Mouse (Mus musculus): ENCODE data around the gene Tnrc6c. TPM values are rescaled to one million over a fixed set of nuclear protein-coding genes. Genes with fewer than 3 reads are reported as not detected.
"Not testable (repeated sequence)": the region's sequence is repeated elsewhere in the genome, so short reads cannot be mapped to it uniquely, and the experiment has no call there.

Tnrc6c gene
- polyA plus RNA-seq, 1 experiment from 2014 or later: 9.4 TPM

DNA sequence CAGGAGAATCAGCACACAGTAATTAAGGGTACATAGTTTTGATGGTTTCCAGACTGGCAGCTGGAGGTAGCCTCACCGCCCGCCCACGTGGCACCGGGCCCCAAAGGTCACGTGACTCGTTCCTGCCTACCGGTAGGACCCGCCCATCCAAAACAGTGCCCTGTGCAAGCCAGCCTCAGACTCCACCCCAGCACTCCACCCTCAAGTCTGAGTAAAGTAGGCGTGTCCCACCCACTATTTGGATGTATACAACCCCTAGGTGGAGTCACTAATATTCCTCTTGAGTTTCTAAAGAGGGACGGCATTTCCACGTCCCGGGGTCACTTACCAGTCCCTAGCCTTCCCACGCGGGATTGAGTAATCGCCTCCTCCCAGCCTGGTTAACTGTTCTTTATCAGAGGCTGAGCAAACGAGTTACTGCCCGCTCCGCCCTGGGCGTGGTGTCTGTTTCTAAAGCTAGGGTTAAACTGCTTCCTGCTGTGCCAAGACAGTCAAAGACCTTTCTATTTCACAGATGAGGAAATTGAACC, 126.6 kb downstream of the Tnrc6c start:
- Histone ChIP-seq H3K27ac (replicated peaks) (peak overlapping the region; percentile 82), H3K9me3 (replicated peaks) (no peaks in the 10 kb centered on the region), H3K27me3 (ENCODE audit: low read depth, poor library complexity, severe bottlenecking) (peaks cover 79% of the 10 kb centered on the region), H3K36me3 (no peaks in the 10 kb centered on the region), H3K4me1 (peaks cover 55% of the 10 kb centered on the region), H3K4me3 (peak overlapping the region; percentile 58)
- peak; percentile 62 for DNase-seq (ENCODE audit: low spot score)
- 4% methylated on average over 19 of the region's 19 CpGs for WGBS

DNA sequence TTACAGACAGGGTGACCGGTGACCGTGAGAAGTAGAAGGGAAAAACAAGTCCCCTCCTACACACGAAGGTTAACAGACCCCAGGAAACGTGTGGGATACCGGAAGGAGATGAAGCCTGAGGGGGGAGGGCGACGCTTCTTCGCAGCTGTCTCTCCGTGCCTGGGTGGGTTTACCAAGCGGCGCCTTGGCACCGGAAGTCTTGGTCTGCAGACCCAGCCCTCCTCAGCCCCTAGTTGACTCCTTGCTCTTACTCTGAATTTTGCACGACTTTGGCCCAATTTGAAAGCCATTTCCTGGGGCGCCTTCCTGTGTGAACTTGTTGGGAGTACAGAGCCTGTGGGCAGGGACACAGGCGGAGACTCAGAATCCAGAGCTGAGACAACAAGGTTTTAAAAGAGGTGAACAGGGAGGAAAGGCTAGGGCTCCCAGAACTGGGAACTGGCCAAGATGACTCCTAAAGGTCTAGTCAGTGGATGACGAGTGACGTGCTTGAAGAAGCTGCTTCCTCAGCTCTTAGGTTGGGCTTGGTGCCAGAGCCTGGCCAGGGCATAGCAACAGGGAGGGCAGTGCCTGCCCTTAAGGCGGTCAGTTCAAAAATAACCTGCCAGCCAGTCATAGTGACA, 127.2 kb downstream of the Tnrc6c start:
- H3K4me1 ChIP-seq: peaks cover 57% of the 10 kb centered on the region
- no peak for DNase-seq (ENCODE audit: low spot score)
- peak overlapping the region; percentile 43 for H3K27ac ChIP-seq (replicated peaks)
- H3K4me3 ChIP-seq: peak overlapping the region; percentile 58
- H3K36me3 ChIP-seq: no peaks in the 10 kb centered on the region
- WGBS: 23% methylated on average over 18 of the region's 18 CpGs
- peaks cover 81% of the 10 kb centered on the region for H3K27me3 ChIP-seq (ENCODE audit: low read depth, poor library complexity, severe bottlenecking)
- H3K9me3 ChIP-seq (replicated peaks): no peaks in the 10 kb centered on the region

DNA sequence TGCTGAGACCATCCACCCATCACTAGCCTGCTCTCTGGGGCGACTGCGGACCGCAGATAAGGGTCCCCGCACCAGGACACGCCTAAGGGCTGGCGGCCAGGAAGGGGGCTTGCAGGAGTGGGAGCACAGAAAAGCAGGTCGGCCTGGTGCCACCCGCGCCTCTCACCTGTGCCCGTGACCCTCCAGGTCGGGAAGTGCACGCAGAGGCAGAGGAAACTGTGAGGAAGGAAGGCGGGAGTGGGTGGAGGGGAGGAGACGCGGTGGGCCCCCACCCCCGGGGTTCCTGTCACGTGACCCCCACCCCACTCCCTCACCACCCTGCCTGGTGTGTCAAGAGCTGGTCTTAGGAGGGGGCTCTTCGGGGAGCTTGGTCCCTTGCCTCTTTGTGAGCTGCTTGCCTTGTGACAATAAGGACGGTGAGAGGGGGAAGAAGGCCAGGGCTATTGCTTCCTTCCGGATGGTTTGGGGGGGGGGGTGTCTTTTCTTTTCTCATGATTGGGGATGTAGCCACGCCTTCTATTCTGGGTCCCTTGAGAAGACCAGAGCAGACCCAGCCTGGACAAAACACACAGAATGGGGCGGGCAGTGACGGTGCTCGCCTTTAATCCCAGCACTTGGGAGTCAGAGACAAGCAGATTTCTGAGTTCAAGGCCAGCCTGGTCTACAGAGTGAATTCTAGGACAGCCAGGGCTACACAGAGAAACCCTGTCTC, 128.1 kb downstream of the Tnrc6c start, which contains the start of the genes Tmc8 and Tmc6:
TSS of gene Tmc8 (plus strand) at position 84 of the 712 bp plus-strand sequence.
TSS of gene Tmc6 (minus strand) at position 206 of the 712 bp plus-strand sequence.
- no peaks in the 10 kb centered on the region for H3K36me3 ChIP-seq
- peaks cover 87% of the 10 kb centered on the region for H3K27me3 ChIP-seq (ENCODE audit: low read depth, poor library complexity, severe bottlenecking)
- peak within 1 kb of the TSS; percentile 58 for H3K4me3 ChIP-seq
- H3K9me3 ChIP-seq (replicated peaks): no peaks in the 10 kb centered on the region
- 34% methylated on average over 24 of the region's 24 CpGs for WGBS
- DNase-seq (ENCODE audit: low spot score): no peak
- peaks cover 61% of the 10 kb centered on the region for H3K4me1 ChIP-seq
- H3K27ac ChIP-seq (replicated peaks): peak within 1 kb of the TSS; percentile 69

DNA sequence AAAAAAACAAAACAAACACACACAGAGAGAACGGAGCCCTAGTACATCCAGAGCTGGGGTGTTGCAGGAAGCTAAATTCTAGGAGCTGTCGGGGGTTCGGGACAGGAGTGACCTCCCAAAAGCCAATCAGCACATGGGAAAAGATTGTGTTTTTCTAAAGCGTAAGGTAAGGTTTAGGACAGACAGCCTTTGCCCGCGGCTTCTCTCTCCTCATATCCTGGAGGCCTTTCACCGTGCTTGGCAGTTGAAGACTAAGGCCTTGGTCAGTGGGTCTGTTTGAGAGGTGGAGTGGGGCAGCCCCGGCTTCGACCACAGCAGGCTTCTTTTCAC, 128.6 kb downstream of the Tnrc6c start:
- Histone ChIP-seq H3K36me3 (no peaks in the 10 kb centered on the region), H3K9me3 (replicated peaks) (no peaks in the 10 kb centered on the region), H3K4me1 (peaks cover 57% of the 10 kb centered on the region), H3K27ac (replicated peaks) (peak overlapping the region; percentile 69), H3K4me3 (peak overlapping the region; percentile 52), H3K27me3 (ENCODE audit: low read depth, poor library complexity, severe bottlenecking) (peaks cover 87% of the 10 kb centered on the region)
- DNase-seq (ENCODE audit: low spot score): no peak
- WGBS: 47% methylated on average over 9 of the region's 9 CpGs

DNA sequence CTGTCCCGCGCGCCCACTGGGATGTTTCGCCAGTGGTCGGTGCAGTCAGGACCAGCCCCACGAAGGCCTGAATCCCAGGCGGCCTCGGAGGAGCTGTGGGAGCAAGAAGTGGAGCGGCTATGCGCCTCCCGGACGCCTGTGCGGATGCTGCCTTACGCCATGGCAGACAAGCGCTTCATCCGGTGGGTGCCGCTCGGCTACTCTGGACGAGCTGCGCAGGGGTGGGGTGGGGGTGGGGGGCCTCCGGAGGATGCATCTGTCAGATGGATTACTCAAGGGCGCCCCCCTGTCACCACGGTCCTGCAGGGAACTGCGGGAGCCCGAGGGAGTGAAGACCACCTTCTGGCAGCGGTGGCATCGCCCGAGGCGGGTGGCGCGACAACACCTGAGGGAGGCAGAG, 129.0 kb downstream of the Tnrc6c start:
- Histone ChIP-seq H3K4me3 (peak overlapping the region; percentile 52), H3K27me3 (ENCODE audit: low read depth, poor library complexity, severe bottlenecking) (peaks cover 84% of the 10 kb centered on the region), H3K9me3 (replicated peaks) (no peaks in the 10 kb centered on the region), H3K4me1 (peaks cover 55% of the 10 kb centered on the region), H3K36me3 (no peaks in the 10 kb centered on the region), H3K27ac (replicated peaks) (peak overlapping the region; percentile 69)
- DNase-seq (ENCODE audit: low spot score): peak; percentile 77
- 2% methylated on average over 31 of the region's 31 CpGs for WGBS

DNA sequence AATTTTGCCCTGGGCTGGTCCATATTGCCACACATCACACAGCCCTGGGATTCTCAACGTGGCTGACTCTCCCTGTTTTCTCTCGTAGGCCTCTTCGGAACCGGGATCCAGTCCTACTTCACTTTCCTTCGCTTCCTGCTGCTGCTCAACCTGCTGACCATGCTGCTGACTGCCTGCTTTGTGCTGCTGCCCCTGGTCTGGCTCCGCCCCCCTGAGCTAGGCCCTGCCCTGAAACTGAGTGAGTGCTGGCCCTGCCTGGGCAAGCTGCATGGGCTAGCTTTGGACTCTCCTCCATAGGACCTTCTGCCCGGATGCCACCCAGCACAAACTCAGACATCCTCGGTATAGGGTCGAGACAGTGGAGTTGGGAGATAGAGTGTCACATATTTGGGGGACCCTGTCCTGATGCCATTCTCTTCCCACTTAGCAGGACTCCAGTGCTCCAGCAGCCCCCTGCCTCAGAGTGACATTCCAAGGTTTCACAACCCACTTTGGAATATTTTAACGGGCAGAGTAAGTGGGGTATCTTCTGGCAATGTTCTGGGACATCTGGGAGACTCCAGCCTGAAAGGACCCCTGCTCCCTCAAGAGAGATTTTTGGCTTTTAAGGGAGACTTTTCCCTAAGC, 129.7 kb downstream of the Tnrc6c start:
- Histone ChIP-seq H3K4me1 (peaks cover 52% of the 10 kb centered on the region), H3K4me3 (peak overlapping the region; percentile 52), H3K27me3 (ENCODE audit: low read depth, poor library complexity, severe bottlenecking) (peaks cover 77% of the 10 kb centered on the region), H3K9me3 (replicated peaks) (no peaks in the 10 kb centered on the region), H3K27ac (replicated peaks) (peak overlapping the region; percentile 69; the same call in 1 of the 2 replicates), H3K36me3 (no peaks in the 10 kb centered on the region)
- no peak for DNase-seq (ENCODE audit: low spot score)
- 32% methylated on average over 10 of the region's 10 CpGs for WGBS

DNA sequence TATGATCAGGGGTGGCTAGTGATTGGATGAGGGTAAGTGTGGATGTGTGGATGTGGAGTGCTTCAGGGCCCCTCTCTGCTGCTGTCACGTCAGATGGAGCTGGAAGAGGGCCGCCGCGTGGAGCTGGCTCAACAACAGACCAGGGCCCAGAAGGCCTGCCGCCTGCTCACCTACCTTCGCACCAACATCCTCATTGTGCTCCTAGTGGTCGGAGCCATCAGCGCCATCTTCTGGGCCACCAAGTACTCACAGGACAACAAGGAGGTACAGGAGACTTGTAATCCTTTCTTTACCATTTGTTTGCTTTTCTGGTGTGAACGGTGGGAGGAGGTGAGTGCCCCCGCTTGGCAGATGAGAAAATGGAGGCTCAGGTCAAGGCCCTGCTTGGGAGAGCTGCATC, 132.2 kb downstream of the Tnrc6c start:
- peak; percentile 57 for DNase-seq (ENCODE audit: low spot score)
- Histone ChIP-seq H3K27me3 (ENCODE audit: low read depth, poor library complexity, severe bottlenecking) (peaks cover 70% of the 10 kb centered on the region), H3K27ac (replicated peaks) (no peak overlapping the region; the same call in 1 of the 2 replicates)

DNA sequence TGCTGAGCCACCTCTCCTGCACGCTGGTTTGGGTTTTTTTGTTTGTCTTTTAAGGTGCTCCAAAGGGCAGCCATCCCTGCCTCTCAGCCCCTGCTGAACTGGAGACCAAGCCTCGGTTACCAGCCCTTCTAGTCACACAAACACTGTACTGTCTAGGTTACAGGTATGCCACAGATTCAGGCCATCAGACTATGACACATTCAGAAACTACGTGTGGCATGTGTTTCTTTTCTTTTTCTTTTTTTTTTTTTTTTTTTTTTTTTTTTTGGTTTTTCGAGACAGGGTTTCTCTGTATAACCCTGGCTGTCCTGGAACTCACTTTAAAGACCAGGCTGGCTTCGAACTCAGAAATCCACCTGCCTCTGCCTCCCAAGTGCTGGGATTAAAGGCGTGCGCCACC, 134.4 kb downstream of the Tnrc6c start:
- H3K27me3 ChIP-seq (ENCODE audit: low read depth, poor library complexity, severe bottlenecking): peaks cover 69% of the 10 kb centered on the region
- WGBS: 84% methylated on average over 7 of the region's 7 CpGs
- not testable (repeated sequence) for H3K36me3 ChIP-seq

More for the DNA sequence above, 132.2 kb downstream of the Tnrc6c start:
- H3K36me3 ChIP-seq: no peaks in the 10 kb centered on the region
- no peak overlapping the region for H3K4me3 ChIP-seq
- 12% methylated on average over 10 of the region's 10 CpGs for WGBS
- no peaks in the 10 kb centered on the region for H3K9me3 ChIP-seq (replicated peaks)
- H3K4me1 ChIP-seq: peaks cover 41% of the 10 kb centered on the region

DNA sequence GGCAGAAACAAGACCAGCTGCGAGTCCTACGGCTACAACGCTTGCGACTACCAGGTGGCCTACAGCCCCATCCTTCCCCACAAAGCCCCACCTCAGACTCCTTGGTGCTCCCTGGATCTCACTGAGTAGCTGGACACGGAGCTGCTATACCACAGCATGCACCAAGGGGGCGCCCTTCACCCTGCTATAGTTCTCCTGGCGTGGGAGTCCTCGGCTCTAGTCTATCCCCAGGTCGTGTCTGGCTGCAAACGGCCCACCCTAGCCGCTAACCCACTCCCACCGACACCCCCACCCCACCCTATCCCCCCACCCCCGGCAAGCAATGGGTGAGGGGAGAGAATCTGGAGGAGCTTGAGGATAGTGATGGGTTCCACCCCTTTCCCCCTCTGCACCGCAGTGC, 136.2 kb downstream of the Tnrc6c start:
- Histone ChIP-seq H3K9me3 (replicated peaks) (no peaks in the 10 kb centered on the region), H3K27me3 (ENCODE audit: low read depth, poor library complexity, severe bottlenecking) (peaks cover 52% of the 10 kb centered on the region), H3K27ac (replicated peaks) (no peak overlapping the region), H3K36me3 (no peaks in the 10 kb centered on the region), H3K4me3 (peak overlapping the region; percentile 35), H3K4me1 (peaks cover 31% of the 10 kb centered on the region)
- WGBS: 7% methylated on average over 14 of the region's 14 CpGs
- peak; percentile 77 for DNase-seq (ENCODE audit: low spot score)

More for the DNA sequence above, 134.4 kb downstream of the Tnrc6c start:
- H3K4me3 ChIP-seq; DNase-seq (ENCODE audit: low spot score); H3K27ac ChIP-seq (replicated peaks); H3K9me3 ChIP-seq (replicated peaks): not testable (repeated sequence)
- peaks cover 32% of the 10 kb centered on the region for H3K4me1 ChIP-seq

DNA sequence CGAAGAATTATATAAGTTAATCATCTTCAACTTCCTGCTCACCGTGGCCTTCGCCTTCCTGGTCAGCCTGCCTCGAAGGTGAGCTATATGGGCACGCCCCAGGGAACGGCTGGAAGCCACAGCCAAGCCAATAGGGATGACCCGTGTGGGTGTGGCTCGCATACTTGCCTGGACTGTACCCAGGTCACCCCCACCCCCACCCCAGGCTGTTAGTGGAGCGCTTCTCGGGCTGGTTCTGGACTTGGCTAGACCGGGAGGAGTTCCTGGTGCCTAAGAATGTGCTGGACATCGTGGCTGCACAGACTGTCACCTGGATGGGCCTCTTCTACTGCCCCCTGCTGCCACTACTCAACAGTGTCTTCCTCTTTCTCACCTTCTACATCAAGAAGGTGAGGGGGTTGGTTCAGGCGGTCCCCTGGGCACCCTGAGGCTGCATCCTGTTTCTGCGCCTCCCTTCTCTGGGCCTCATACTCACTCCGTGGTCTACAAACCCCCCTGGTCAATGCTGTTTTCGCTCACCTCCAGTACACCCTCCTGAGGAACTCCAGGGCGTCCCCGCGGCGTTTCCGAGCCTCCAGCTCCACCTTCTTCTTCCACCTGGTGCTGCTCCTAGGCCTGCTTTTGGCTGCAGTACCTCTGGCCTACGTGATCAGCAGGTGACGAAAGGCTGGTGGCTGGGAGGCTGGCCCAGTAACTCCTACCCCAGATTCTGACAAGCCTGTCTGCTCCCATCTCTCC, 136.8 kb downstream of the Tnrc6c start:
- no peaks in the 10 kb centered on the region for H3K36me3 ChIP-seq
- 31% methylated on average over 23 of the region's 23 CpGs for WGBS
- no peaks in the 10 kb centered on the region for H3K9me3 ChIP-seq (replicated peaks)
- H3K4me1 ChIP-seq: peaks cover 32% of the 10 kb centered on the region
- DNase-seq (ENCODE audit: low spot score): no peak
- peak overlapping the region; percentile 35 for H3K4me3 ChIP-seq
- H3K27me3 ChIP-seq (ENCODE audit: low read depth, poor library complexity, severe bottlenecking): peaks cover 46% of the 10 kb centered on the region
- H3K27ac ChIP-seq (replicated peaks): no peak overlapping the region

DNA sequence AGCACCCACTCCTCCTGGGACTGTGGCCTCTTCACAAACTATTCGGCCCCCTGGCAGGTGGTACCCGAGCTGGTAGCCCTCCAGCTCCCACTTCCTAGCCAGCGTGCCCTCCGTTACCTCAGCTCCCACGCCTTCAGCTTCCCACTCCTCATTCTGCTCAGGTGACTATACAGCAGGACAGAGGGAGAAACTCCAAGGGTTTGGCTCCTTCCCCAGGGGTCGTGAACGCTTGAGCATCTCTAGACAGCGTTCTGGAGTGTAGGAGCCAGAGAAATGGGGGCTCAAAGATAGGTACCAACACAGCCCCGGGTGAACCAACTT, 137.3 kb downstream of the Tnrc6c start:
- peaks cover 45% of the 10 kb centered on the region for H3K27me3 ChIP-seq (ENCODE audit: low read depth, poor library complexity, severe bottlenecking)
- H3K36me3 ChIP-seq: no peaks in the 10 kb centered on the region
- no peak overlapping the region for H3K27ac ChIP-seq (replicated peaks)
- H3K4me3 ChIP-seq: no peak overlapping the region
- H3K9me3 ChIP-seq (replicated peaks): no peaks in the 10 kb centered on the region
- DNase-seq (ENCODE audit: low spot score): no peak
- 87% methylated on average over 9 of the region's 9 CpGs for WGBS
- peaks cover 35% of the 10 kb centered on the region for H3K4me1 ChIP-seq

DNA sequence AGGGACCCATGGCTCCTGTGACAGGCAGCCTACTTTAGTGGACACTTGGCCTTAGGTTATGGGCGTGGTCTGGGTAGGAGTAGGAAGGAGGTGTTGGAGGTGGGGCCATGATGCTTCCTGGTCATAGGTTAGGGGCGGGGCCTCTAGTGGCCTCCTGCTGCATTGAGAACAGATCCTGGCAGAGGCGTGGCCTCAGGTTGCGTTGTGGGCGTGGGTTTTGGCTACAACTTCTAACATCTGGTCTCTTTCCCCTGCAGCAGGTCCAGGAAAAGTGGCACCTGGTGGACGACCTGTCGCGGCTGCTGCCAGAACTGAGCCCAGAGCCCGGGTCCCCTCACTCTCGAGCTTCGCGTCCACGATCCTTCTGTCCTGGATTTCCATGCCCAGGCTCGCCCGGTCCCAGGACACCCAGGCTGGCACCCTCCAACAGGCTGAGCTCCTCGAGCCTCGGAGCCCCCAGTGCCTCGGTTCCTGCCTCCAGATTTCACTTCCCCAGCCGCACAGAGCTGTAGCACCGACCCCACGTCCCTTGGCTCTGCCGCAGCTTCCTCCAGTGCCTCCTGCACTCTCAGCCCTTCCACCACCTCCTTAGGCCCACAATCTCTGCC, 138.3 kb downstream of the Tnrc6c start:
- Histone ChIP-seq H3K4me3 (peak overlapping the region; percentile 32), H3K4me1 (peaks cover 37% of the 10 kb centered on the region), H3K36me3 (no peaks in the 10 kb centered on the region), H3K27me3 (ENCODE audit: low read depth, poor library complexity, severe bottlenecking) (peaks cover 40% of the 10 kb centered on the region), H3K27ac (replicated peaks) (0 out of 2 replicates have a peak overlapping the region, but pooled peaks have one; percentile 28), H3K9me3 (replicated peaks) (no peaks in the 10 kb centered on the region)
- no peak for DNase-seq (ENCODE audit: low spot score)
- 6% methylated on average over 22 of the region's 22 CpGs for WGBS

All from midbrain, embryonic 10.5 days (tissue).